Mouse (Mus musculus) stomach, embryonic 16.5 days (tissue): ENCODE data around the gene Ercc8. TPM values are rescaled to one million over a fixed set of nuclear protein-coding genes. Genes with fewer than 3 reads are reported as not detected.

ENCODE experiments used
- ATAC-seq: fragments of 200-750 bp; cut with Nextera tagmentation; 2 replicates; pipeline ENCODE4 v1.8.0; 2017; ENCODE audit warnings: moderate number of reproducible peaks, moderate TSS enrichment; ENCODE audit not compliant: insufficient read depth, low FRiP score
- H3K27ac ChIP-seq: fragments of 300-500 bp; sonication (generic); 2 replicates; pipeline ENCODE4 v1.5.1; 2014; ENCODE audit warnings: low read length
- H3K27me3 ChIP-seq: fragments of 300-500 bp; sonication (generic); 2 replicates; pipeline ENCODE4 v1.6.1; 2014; ENCODE audit warnings: low read length, control low read depth, mixed read lengths; ENCODE audit not compliant: control insufficient read depth, insufficient read depth
- H3K36me3 ChIP-seq: fragments of 300-500 bp; sonication (generic); 2 replicates; pipeline ENCODE4 v1.6.1; 2014; ENCODE audit warnings: low read length; ENCODE audit not compliant: control insufficient read depth, insufficient read depth
- H3K4me1 ChIP-seq: fragments of 300-500 bp; sonication (generic); 2 replicates; pipeline ENCODE4 v1.6.1; 2014; ENCODE audit warnings: low read length, control low read depth, mixed read lengths; ENCODE audit not compliant: control insufficient read depth, insufficient read depth
- H3K4me2 ChIP-seq: fragments of 300-500 bp; sonication (generic); 2 replicates; pipeline ENCODE4 v1.6.1; 2014; ENCODE audit warnings: low read depth, low read length, mixed read lengths
- H3K4me3 ChIP-seq: fragments of 300-500 bp; sonication (generic); replicated peaks from 2 replicates; pipeline ENCODE4 v1.5.1; 2014; ENCODE audit warnings: mild to moderate bottlenecking, low read length
- H3K9ac ChIP-seq: fragments of 300-500 bp; sonication (generic); 2 replicates; pipeline ENCODE4 v1.6.1; 2014; ENCODE audit warnings: low read length
- H3K9me3 ChIP-seq: fragments of 300-500 bp; sonication (generic); replicated peaks from 2 replicates; pipeline ENCODE4 v1.6.1; 2016; ENCODE audit warnings: low read length, control low read depth; ENCODE audit not compliant: control insufficient read depth
- WGBS: fragments of 180-500 bp; shearing (Covaris S2); extraction: QIAGEN DNeasy Blood & Tissue Kit; methylation state at CpG from one replicate; pipeline ENCODE4 v1.1.7; 2014; 5-methylcytosine and 5-hydroxymethylcytosine counted together
- polyA plus RNA-seq: library from polyadenylated mRNA; unstranded; fragments of >200 nt; fragmentation: Nextera tagmentation; extraction: Ambion mirVana; gene quantifications from 2 replicates; pipeline ENCODE4 v1.2.1, GENCODE M21; 2015

The Ercc8 gene
- polyA plus RNA-seq, 1 experiment from 2014 or later, result 15.9 TPM

- no peak overlapping the region for H3K9ac ChIP-seq
- no peak for ATAC-seq
- H3K4me3 ChIP-seq, result no peak overlapping the region
- 76% methylated on average over 3 of the region's 3 CpGs for WGBS
- H3K27me3 ChIP-seq, result no peaks in the 10 kb centered on the region
- no peaks in the 10 kb centered on the region for H3K9me3 ChIP-seq
- no peaks in the 10 kb centered on the region for H3K36me3 ChIP-seq
- no peaks in the 10 kb centered on the region for H3K4me1 ChIP-seq
- H3K4me2 ChIP-seq, result no peak overlapping the region
- no peak overlapping the region for H3K27ac ChIP-seq
These were observed 46.3 kb downstream of the Ercc8 start for GRCm38 (mm10) chr13:108204857-108205256.

- no peaks in the 10 kb centered on the region for H3K4me1 ChIP-seq
- H3K4me3 ChIP-seq, result no peak overlapping the region
- no peak for ATAC-seq
- no peak overlapping the region for H3K27ac ChIP-seq
- H3K36me3 ChIP-seq, result no peaks in the 10 kb centered on the region
- 83% methylated on average over 2 of the region's 2 CpGs for WGBS
- H3K4me2 ChIP-seq, result no peak overlapping the region
- H3K27me3 ChIP-seq, result no peaks in the 10 kb centered on the region
- H3K9me3 ChIP-seq, result no peaks in the 10 kb centered on the region
- H3K9ac ChIP-seq, result no peak overlapping the region
These were observed 48.9 kb downstream of the Ercc8 start for GRCm38 (mm10) chr13:108207447-108207846.

- H3K4me2 ChIP-seq, result no peak overlapping the region
- H3K9ac ChIP-seq, result no peak overlapping the region
- no peaks in the 10 kb centered on the region for H3K9me3 ChIP-seq
- H3K4me3 ChIP-seq, result no peak overlapping the region
- no peaks in the 10 kb centered on the region for H3K27me3 ChIP-seq
- WGBS, result 66% methylated on average over 5 of the region's 5 CpGs
- no peak for ATAC-seq
- no peaks in the 10 kb centered on the region for H3K4me1 ChIP-seq
- no peaks in the 10 kb centered on the region for H3K36me3 ChIP-seq
- no peak overlapping the region for H3K27ac ChIP-seq
These were observed 49.6 kb downstream of the Ercc8 start for GRCm38 (mm10) chr13:108208090-108208489.

- Histone ChIP-seq H3K27me3 (no peaks in the 10 kb centered on the region), H3K36me3 (no peaks in the 10 kb centered on the region), H3K9ac (no peak overlapping the region), H3K27ac (no peak overlapping the region), H3K9me3 (no peaks in the 10 kb centered on the region), H3K4me3 (no peak overlapping the region), H3K4me1 (0 out of 2 replicates have a peak, but pooled peaks cover 3% of the 10 kb centered on the region), H3K4me2 (no peak overlapping the region)
- ATAC-seq, result no peak
- WGBS, result 91% methylated on average over 8 of the region's 8 CpGs
These were observed 52.4 kb downstream of the Ercc8 start for GRCm38 (mm10) chr13:108210960-108211359.

- no peak for ATAC-seq
- H3K27ac ChIP-seq, result peak overlapping the region; percentile 69
- no peaks in the 10 kb centered on the region for H3K27me3 ChIP-seq
- no peak overlapping the region for H3K4me3 ChIP-seq
- 0 out of 2 replicates have a peak, but pooled peaks cover 3% of the 10 kb centered on the region for H3K4me1 ChIP-seq
- WGBS, result 48% methylated on average over 5 of the region's 5 CpGs
- H3K4me2 ChIP-seq, result peak overlapping the region; percentile 97; the same call in 1 of the 2 replicates
- no peaks in the 10 kb centered on the region for H3K9me3 ChIP-seq
- H3K9ac ChIP-seq, result no peak overlapping the region
- H3K36me3 ChIP-seq, result no peaks in the 10 kb centered on the region
These were observed 54.0 kb downstream of the Ercc8 start for GRCm38 (mm10) chr13:108212397-108213018.

GRCm38 (mm10) chr13:108214081-108214484 is 55.6 kb downstream of the Ercc8 start, which contains the start of gene Elovl7:
Gene Elovl7, plus strand, starts transcription at chr13:108214404.
- Histone ChIP-seq H3K4me1 (0 out of 2 replicates have a peak, but pooled peaks cover 3% of the 10 kb centered on the region), H3K27me3 (no peaks in the 10 kb centered on the region), H3K9ac (peak within 1 kb of the TSS; percentile 84), H3K36me3 (no peaks in the 10 kb centered on the region), H3K4me3 (peak within 1 kb of the TSS; percentile 81), H3K9me3 (no peaks in the 10 kb centered on the region), H3K4me2 (peak within 1 kb of the TSS; percentile 97), H3K27ac (peak within 1 kb of the TSS; percentile 73)
- peak; percentile 95 for ATAC-seq
- 1% methylated on average over 37 of the region's 40 CpGs for WGBS

DNA sequence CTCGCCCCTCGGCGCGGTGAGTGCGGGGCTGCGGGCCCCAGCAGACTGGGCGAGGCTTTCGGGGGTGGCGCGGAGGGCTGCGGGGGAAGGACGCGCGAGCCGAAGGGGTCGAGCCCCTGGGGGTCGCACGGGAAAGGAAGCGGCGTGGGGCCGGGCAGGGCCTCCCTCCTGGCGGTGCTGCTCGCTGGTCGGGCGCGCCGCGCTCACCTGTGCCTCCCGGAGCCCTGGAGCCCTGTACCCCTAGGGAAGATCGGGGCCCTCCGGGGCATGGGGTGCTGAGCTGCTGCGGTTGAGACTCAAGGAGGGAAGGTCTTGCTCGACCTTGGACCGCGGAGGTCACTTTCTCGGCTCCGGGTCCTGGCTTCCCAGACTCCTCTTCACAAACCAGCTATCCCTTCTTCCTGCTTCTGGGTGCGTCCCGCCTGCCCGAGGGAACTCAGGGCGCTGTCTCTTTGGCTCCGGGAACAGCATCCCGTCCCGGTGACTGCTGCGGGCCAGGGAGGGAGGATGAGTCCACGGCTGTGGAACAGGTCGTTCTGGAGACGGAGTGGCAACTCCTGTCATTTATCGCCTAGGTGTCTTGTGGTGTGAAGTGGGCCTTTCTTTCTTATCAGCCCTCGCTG is 56.1 kb downstream of the Ercc8 start:
- under 1% methylated on average over 42 of the region's 50 CpGs for WGBS
- 0 out of 2 replicates have a peak, but pooled peaks cover 3% of the 10 kb centered on the region for H3K4me1 ChIP-seq
- no peaks in the 10 kb centered on the region for H3K9me3 ChIP-seq
- peak; percentile 76 for ATAC-seq
- H3K36me3 ChIP-seq, result no peaks in the 10 kb centered on the region
- no peaks in the 10 kb centered on the region for H3K27me3 ChIP-seq
- H3K4me3 ChIP-seq, result peak overlapping the region; percentile 81
- peak overlapping the region; percentile 72 for H3K27ac ChIP-seq
- peak overlapping the region; percentile 97 for H3K4me2 ChIP-seq
- peak overlapping the region; percentile 84 for H3K9ac ChIP-seq

DNA sequence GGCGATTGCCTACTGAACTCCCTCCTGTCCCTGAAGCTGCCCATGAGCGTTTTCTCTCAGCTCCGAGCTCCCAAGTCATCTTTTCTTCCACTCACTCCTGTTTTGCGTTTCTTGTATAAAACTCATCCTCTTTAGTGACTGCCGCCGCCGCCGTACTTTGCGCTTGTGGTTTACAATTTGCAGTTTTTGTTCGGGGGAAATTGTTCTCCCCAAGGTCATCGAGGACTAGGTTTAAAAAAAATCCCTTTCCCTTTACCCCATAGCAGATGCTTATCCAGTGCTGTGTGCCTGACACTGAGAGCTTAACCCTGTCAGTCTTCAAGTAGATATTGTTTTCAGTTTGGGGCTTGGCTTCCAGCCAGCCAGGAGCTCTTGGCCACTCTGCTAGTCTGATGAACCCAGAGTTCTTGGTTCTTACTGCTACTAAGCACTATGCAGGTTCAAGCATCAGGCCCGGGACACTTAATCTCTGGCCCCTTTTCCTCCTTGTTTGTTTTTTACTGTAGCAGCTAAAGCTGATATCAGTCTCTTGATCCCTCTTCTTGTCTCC is 56.8 kb downstream of the Ercc8 start:
- peak overlapping the region; percentile 81 for H3K4me3 ChIP-seq
- H3K9ac ChIP-seq, result peak overlapping the region; percentile 84
- no peaks in the 10 kb centered on the region for H3K9me3 ChIP-seq
- no peaks in the 10 kb centered on the region for H3K27me3 ChIP-seq
- 0 out of 2 replicates have a peak, but pooled peaks cover 3% of the 10 kb centered on the region for H3K4me1 ChIP-seq
- ATAC-seq, result no peak
- H3K36me3 ChIP-seq, result no peaks in the 10 kb centered on the region
- H3K27ac ChIP-seq, result peak overlapping the region; percentile 72; the same call in 1 of the 2 replicates
- peak overlapping the region; percentile 97 for H3K4me2 ChIP-seq
- 2% methylated on average over 12 of the region's 12 CpGs for WGBS

- Histone ChIP-seq H3K9ac (no peak overlapping the region), H3K27me3 (no peaks in the 10 kb centered on the region), H3K4me1 (no peaks in the 10 kb centered on the region), H3K36me3 (no peaks in the 10 kb centered on the region), H3K4me2 (no peak overlapping the region), H3K27ac (no peak overlapping the region), H3K9me3 (no peaks in the 10 kb centered on the region), H3K4me3 (no peak overlapping the region)
- no peak for ATAC-seq
- WGBS, result 78% methylated on average over 7 of the region's 7 CpGs
These were observed 61.2 kb downstream of the Ercc8 start for GRCm38 (mm10) chr13:108219773-108220172.
